Mouse (Mus musculus): ENCODE measurements at regions not wholly inside any gene's neighbourhood (a gene's known extent, or its start where the extent isn't known, plus 50 kb on each side); places are given as distances from the start of the nearest gene placed in this dataset.

DNA sequence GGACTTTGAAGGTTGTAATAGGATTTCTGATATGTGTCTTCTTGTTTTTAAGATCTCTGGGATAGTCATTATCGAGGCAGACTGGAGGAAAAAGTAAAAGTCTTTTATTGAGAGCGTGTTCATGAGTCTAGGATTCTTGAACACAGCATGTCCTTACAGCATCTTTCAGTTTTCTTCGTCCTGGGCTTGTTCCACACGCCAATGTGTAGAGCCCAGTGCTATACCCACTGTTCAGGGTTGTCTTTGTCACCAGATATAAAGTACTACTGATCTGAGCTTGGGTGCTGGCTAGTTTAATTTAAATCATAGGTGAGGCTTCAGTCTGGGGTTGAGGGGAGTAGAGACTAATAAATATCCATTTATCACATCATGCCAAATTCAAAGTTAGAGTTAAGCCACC, 65.5 kb upstream of the Otx2 start:
- Histone ChIP-seq H3K4me1 (ENCODE audit: control insufficient read depth in 1 of 2, insufficient read depth in 2 of 2) (peaks cover 0 to 11% of the 10 kb centered on the region in 2 experiments; a peak in 1 of 4 replicates), H3K4me3 (replicated peaks in 1 of 3; ENCODE audit: low read depth in 2 of 3, low read length in 2 of 3, poor library complexity in 1 of 3) (no peak overlapping the region), H3K9me3 (replicated peaks; ENCODE audit: low read length) (no peaks in the 10 kb centered on the region), H3K27ac (ENCODE audit: insufficient read depth, low read depth) (no peak overlapping the region), H3K27me3 (replicated peaks) (no peaks in the 10 kb centered on the region), H3K79me2 (replicated peaks; ENCODE audit: control insufficient read depth, extremely low read depth, insufficient read depth, poor library complexity, severe bottlenecking) (no peaks in the 10 kb centered on the region), H3K9ac (ENCODE audit: insufficient read depth, low read depth) (no peak overlapping the region), H3K36me3 (replicated peaks in 1 of 2; ENCODE audit: control insufficient read depth in 1 of 2, insufficient read depth in 1 of 2, low read length in 1 of 2) (no peaks in the 10 kb centered on the region), H3K4me2 (ENCODE audit: insufficient read depth, low read depth, poor library complexity, severe bottlenecking) (no peak overlapping the region)
- TF ChIP-seq RAD21 (IDR thresholded peaks at IDR 0.05; ENCODE audit: low read depth, low read length) = no peak
- TF ChIP-seq ZC3H11A (IDR thresholded peaks at IDR 0.05; ENCODE audit: low read depth, low read length) = no peak
- no peak for TF ChIP-seq MAX (IDR thresholded peaks at IDR 0.05; ENCODE audit: low read length)
- TF ChIP-seq KAT2A (IDR thresholded peaks at IDR 0.05; ENCODE audit: insufficient replicate concordance, low read length) = no peak
- TF ChIP-seq GABPA (IDR thresholded peaks at IDR 0.05; ENCODE audit: insufficient replicate concordance, low read depth, low read length) = no peak
- no peak for TF ChIP-seq SIN3A (IDR thresholded peaks at IDR 0.05; ENCODE audit: low read length)
- TF ChIP-seq USF1 (IDR thresholded peaks at IDR 0.05; ENCODE audit: low read depth, low read length) = no peak
- TF ChIP-seq TCF12 (IDR thresholded peaks at IDR 0.05; ENCODE audit: low read depth, low read length) = no peak
- DNase-seq (ENCODE audit: extremely low read depth) = no peak
- in situ Hi-C loops (cut with MboI; ENCODE audit: low pct_ligation_motif_present, low pct_unique_long_range_greater_than_20kb, low sequenced_read_pairs) (no loop called here), dilution Hi-C loops (cut with MboI; ENCODE audit: extremely low pct_ligation_motif_present, extremely low pct_unique_long_range_greater_than_20kb, low sequenced_read_pairs) (no loop called here)

DNA sequence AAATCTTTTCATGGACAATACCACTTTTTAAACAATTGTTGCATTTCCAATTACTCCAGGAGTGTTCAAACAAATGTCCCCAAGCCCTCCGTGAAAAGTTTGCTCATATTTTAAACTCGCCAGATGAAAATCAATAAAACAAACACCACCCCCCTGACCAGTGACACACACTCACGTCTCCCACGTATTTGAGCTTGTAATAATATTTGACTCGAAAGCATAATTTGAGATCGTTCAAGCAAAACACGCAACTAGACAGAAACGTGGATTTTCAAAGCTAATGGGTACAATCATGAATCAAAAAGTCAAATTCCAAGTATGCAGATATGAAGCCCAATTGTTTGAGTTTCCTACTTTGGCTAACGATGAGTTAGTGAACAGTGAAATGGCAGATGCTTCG, 65.0 kb upstream of the Otx2 start:
- peaks cover 0 to 11% of the 10 kb centered on the region in 2 experiments; a peak in 1 of 4 replicates for H3K4me1 ChIP-seq (ENCODE audit: control insufficient read depth in 1 of 2, insufficient read depth in 2 of 2)
- no peak overlapping the region for H3K4me2 ChIP-seq (ENCODE audit: insufficient read depth, low read depth, poor library complexity, severe bottlenecking)
- in situ Hi-C loops (cut with MboI; ENCODE audit: low pct_ligation_motif_present, low pct_unique_long_range_greater_than_20kb, low sequenced_read_pairs) (no loop called here), dilution Hi-C loops (cut with MboI; ENCODE audit: extremely low pct_ligation_motif_present, extremely low pct_unique_long_range_greater_than_20kb, low sequenced_read_pairs) (no loop called here)
- DNase-seq (ENCODE audit: extremely low read depth) = no peak
- no peak overlapping the region for H3K4me3 ChIP-seq (replicated peaks in 1 of 3; ENCODE audit: low read depth in 2 of 3, low read length in 2 of 3, poor library complexity in 1 of 3)
- H3K79me2 ChIP-seq (replicated peaks; ENCODE audit: control insufficient read depth, extremely low read depth, insufficient read depth, poor library complexity, severe bottlenecking) = no peaks in the 10 kb centered on the region
- no peaks in the 10 kb centered on the region for H3K9me3 ChIP-seq (replicated peaks; ENCODE audit: low read length)
- no peaks in the 10 kb centered on the region for H3K27me3 ChIP-seq (replicated peaks)
- H3K36me3 ChIP-seq (replicated peaks in 1 of 2; ENCODE audit: control insufficient read depth in 1 of 2, insufficient read depth in 1 of 2, low read length in 1 of 2) = no peaks in the 10 kb centered on the region
- H3K27ac ChIP-seq (ENCODE audit: insufficient read depth, low read depth) = no peak overlapping the region
- TF ChIP-seq ZNF384 (IDR thresholded peaks at IDR 0.05; ENCODE audit: low read depth, low read length) = no peak
- TF ChIP-seq KAT2A (IDR thresholded peaks at IDR 0.05; ENCODE audit: insufficient replicate concordance, low read length) = no peak
- no peak for TF ChIP-seq TCF12 (IDR thresholded peaks at IDR 0.05; ENCODE audit: low read depth, low read length)
- TF ChIP-seq E2F4 (IDR thresholded peaks at IDR 0.05; ENCODE audit: insufficient replicate concordance, low read depth, low read length) = no peak
- TF ChIP-seq MYC (IDR thresholded peaks at IDR 0.05; ENCODE audit: low read depth, low read length) = no peak
- TF ChIP-seq ETS1 (conservative IDR thresholded peaks at IDR 0.05; ENCODE audit: low read depth, low read length) = no peak
- TF ChIP-seq CTCF (conservative IDR thresholded peaks at IDR 0.05 in 1 of 2, IDR thresholded peaks at IDR 0.05 in 1 of 2; ENCODE audit: low read depth in 2 of 2, low read length in 2 of 2) = no peak
- TF ChIP-seq PAX5 (IDR thresholded peaks at IDR 0.05; ENCODE audit: low read length) = no peak
- no peak for TF ChIP-seq EP300 (IDR thresholded peaks at IDR 0.05; ENCODE audit: low read length)
- no peak for TF ChIP-seq NRF1 (IDR thresholded peaks at IDR 0.05; ENCODE audit: low read depth, low read length)
- TF ChIP-seq USF1 (IDR thresholded peaks at IDR 0.05; ENCODE audit: low read depth, low read length) = no peak
- TF ChIP-seq ELF1 (IDR thresholded peaks at IDR 0.05; ENCODE audit: low read depth, low read length) = no peak
- TF ChIP-seq ZKSCAN1 (IDR thresholded peaks at IDR 0.05; ENCODE audit: borderline replicate concordance, low read depth, low read length) = no peak
- no peak for TF ChIP-seq ZC3H11A (IDR thresholded peaks at IDR 0.05; ENCODE audit: low read depth, low read length)
- no peak for TF ChIP-seq USF2 (conservative IDR thresholded peaks at IDR 0.05; ENCODE audit: low read depth, low read length)
- no peak for TF ChIP-seq JUND (conservative IDR thresholded peaks at IDR 0.05; ENCODE audit: low read depth, low read length)
- TF ChIP-seq BHLHE40 (IDR thresholded peaks at IDR 0.05; ENCODE audit: low read depth, low read length) = no peak
- no peak for TF ChIP-seq UBTF (IDR thresholded peaks at IDR 0.05; ENCODE audit: low read depth, low read length)
- TF ChIP-seq MEF2A (IDR thresholded peaks at IDR 0.05; ENCODE audit: borderline replicate concordance, low read depth, low read length) = no peak
- TF ChIP-seq TBP (conservative IDR thresholded peaks at IDR 0.05; ENCODE audit: low read depth, low read length) = no peak
- H3K9ac ChIP-seq (ENCODE audit: insufficient read depth, low read depth) = no peak overlapping the region
